Mouse (Mus musculus) liver, embryonic 11.5 days (tissue): ENCODE measurements around the gene Btf3l4. TPM values are rescaled to one million over a fixed set of nuclear protein-coding genes. Genes with fewer than 3 reads are reported as not detected.

Source experiments
- ATAC-seq: fragments of 200-750 bp; cut with Nextera tagmentation; replicated peaks from 2 replicates; pipeline ENCODE4 v1.8.0; 2017; ENCODE audit warnings: moderate number of reproducible peaks, mild to moderate bottlenecking, moderate TSS enrichment, moderate library complexity; ENCODE audit not compliant: low FRiP score
- DNase-seq: peaks from one replicate; pipeline ENCODE4 v3.0.0-alpha.2; 2017; ENCODE audit warnings: low spot score
- H3K27ac ChIP-seq: fragments of 300-500 bp; sonication (generic); 2 replicates; pipeline ENCODE4 v1.5.1; 2014; ENCODE audit warnings: mild to moderate bottlenecking, low read depth, low read length, control low read depth
- H3K27me3 ChIP-seq: fragments of 300-500 bp; sonication (generic); replicated peaks from 2 replicates; pipeline ENCODE4 v1.6.1; 2014; ENCODE audit warnings: low read length, mixed read lengths; ENCODE audit not compliant: control insufficient read depth, insufficient read depth
- H3K36me3 ChIP-seq: fragments of 300-500 bp; sonication (generic); 2 replicates; pipeline ENCODE4 v1.6.1; 2014; ENCODE audit warnings: mild to moderate bottlenecking, low read length, moderate library complexity, mixed read lengths; ENCODE audit not compliant: control insufficient read depth, insufficient read depth
- H3K4me1 ChIP-seq: fragments of 300-500 bp; sonication (generic); replicated peaks from 2 replicates; pipeline ENCODE4 v1.6.1; 2014; ENCODE audit warnings: low read length, mixed read lengths; ENCODE audit not compliant: control insufficient read depth, insufficient read depth
- H3K4me2 ChIP-seq: fragments of 300-500 bp; sonication (generic); 2 replicates; pipeline ENCODE4 v1.6.1; 2014; ENCODE audit warnings: mild to moderate bottlenecking, control low read depth, moderate library complexity
- H3K4me3 ChIP-seq: fragments of 300-500 bp; sonication (generic); 2 replicates; pipeline ENCODE4 v1.5.1; 2014; ENCODE audit warnings: low read depth, low read length, control low read depth
- H3K9ac ChIP-seq: fragments of 300-500 bp; sonication (generic); 2 replicates; pipeline ENCODE4 v1.6.1; 2014; ENCODE audit warnings: low read depth, low read length, control low read depth
- H3K9me3 ChIP-seq: fragments of 300-500 bp; sonication (generic); 2 replicates; pipeline ENCODE4 v1.6.1; 2016; ENCODE audit warnings: low read length, inconsistent platforms, mixed read lengths; ENCODE audit not compliant: control insufficient read depth
- WGBS: fragments of 180-500 bp; shearing (Covaris S2); extraction: QIAGEN DNeasy Blood & Tissue Kit; methylation state at CpG from one replicate; pipeline ENCODE4 v1.1.7; 2014; 5-methylcytosine and 5-hydroxymethylcytosine counted together
- polyA plus RNA-seq: library from polyadenylated mRNA; unstranded; fragments of >200 nt; fragmentation: Nextera tagmentation; extraction: Ambion mirVana; gene quantifications from 2 replicates; pipeline ENCODE4 v1.2.1, GENCODE M21; 2014

Gene Btf3l4
- polyA plus RNA-seq, 1 experiment from 2014 or later = 125 TPM

DNA sequence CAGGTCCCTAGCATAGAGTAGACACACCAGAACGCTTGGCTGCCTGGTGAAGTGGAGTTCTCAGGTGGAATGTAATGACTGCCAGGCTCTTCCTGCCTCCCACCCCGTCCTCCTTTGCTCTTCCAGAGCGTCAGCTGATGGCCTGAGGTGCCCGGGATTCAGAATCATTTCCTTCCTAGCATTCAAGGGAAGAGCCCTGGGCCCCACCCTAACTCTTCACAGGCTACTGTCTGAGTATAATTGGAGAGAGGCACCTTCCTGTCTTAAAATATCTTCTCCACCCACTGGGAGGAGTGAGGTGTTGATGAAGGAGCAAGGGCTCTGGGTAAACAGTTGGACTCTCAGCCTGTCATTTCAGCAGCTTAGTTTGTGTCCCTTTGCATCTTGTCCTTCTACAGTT is 36.7 kb downstream of the Btf3l4 start:
- Histone ChIP-seq H3K27me3 (no peaks in the 10 kb centered on the region), H3K4me1 (no peaks in the 10 kb centered on the region), H3K9ac (no peak overlapping the region), H3K4me2 (no peak overlapping the region), H3K36me3 (no peaks in the 10 kb centered on the region), H3K9me3 (no peaks in the 10 kb centered on the region), H3K4me3 (no peak overlapping the region), H3K27ac (no peak overlapping the region)
- no peak for DNase-seq
- no peak for ATAC-seq
- WGBS = 35% methylated on average over 4 of the region's 4 CpGs

DNA sequence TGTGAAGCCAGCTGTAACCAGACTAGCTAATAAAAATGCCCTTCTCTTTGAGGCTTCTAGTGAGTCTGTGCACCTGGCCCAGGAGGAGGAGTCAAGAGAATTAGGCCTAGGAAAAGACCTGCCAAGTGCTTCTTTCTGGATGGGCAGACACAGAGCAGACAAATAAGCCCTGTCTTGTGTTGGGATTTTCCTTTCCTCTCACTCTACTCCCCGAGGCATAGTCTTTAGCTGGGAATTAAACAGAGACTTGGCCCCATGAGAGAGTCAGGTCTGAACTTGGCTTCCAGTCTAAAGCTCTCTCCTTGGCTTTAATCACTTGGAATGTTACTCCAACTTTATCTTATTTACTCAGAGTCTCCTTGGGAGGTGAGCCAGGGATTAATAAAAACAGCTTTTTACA is 39.5 kb downstream of the Btf3l4 start:
- no peaks in the 10 kb centered on the region for H3K36me3 ChIP-seq
- H3K9me3 ChIP-seq = no peaks in the 10 kb centered on the region
- H3K4me2 ChIP-seq = no peak overlapping the region
- H3K4me3 ChIP-seq = no peak overlapping the region
- H3K4me1 ChIP-seq = no peaks in the 10 kb centered on the region
- H3K27me3 ChIP-seq = no peaks in the 10 kb centered on the region
- WGBS = 65% methylated on average over 1 of the region's 1 CpGs
- H3K27ac ChIP-seq = no peak overlapping the region
- no peak for DNase-seq
- ATAC-seq = no peak
- no peak overlapping the region for H3K9ac ChIP-seq

DNA sequence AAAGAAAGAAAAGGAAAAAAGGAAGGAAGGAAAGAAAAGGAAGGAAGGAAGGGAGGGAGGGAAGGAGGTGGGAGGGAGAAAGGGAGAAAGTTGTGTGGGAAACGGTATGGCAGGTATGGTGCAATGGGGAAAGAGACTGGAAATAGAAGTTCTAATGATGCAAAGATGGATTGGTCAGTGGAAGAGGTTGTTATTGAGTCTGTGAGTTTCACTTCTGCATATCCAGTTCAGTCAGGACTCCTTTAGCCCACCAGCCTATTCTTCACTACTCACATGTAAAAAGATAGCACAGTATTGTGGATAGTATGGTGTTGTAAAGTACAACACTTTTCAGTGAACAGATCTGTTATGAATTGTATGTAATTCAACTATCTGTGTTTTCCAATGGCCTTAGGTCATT is 42.9 kb downstream of the Btf3l4 start:
- no peak overlapping the region for H3K9ac ChIP-seq
- no peak overlapping the region for H3K4me2 ChIP-seq
- H3K4me1 ChIP-seq = no peaks in the 10 kb centered on the region
- DNase-seq = no peak
- H3K9me3 ChIP-seq = no peaks in the 10 kb centered on the region
- no peak for ATAC-seq
- H3K27me3 ChIP-seq = no peaks in the 10 kb centered on the region
- no peak overlapping the region for H3K27ac ChIP-seq
- no peaks in the 10 kb centered on the region for H3K36me3 ChIP-seq
- H3K4me3 ChIP-seq = no peak overlapping the region
- WGBS = 38% methylated on average over 1 of the region's 1 CpGs

- Histone ChIP-seq H3K9ac (no peak overlapping the region), H3K9me3 (no peaks in the 10 kb centered on the region), H3K27me3 (no peaks in the 10 kb centered on the region), H3K27ac (no peak overlapping the region), H3K4me2 (no peak overlapping the region; the same call in 1 of the 2 replicates), H3K4me3 (no peak overlapping the region), H3K36me3 (no peaks in the 10 kb centered on the region), H3K4me1 (no peaks in the 10 kb centered on the region)
- ATAC-seq = no peak
- WGBS = 65% methylated on average over 6 of the region's 6 CpGs
- DNase-seq = no peak
These were observed 44.0 kb downstream of the Btf3l4 start for GRCm38 (mm10) chr4:108789258-108789936.

DNA sequence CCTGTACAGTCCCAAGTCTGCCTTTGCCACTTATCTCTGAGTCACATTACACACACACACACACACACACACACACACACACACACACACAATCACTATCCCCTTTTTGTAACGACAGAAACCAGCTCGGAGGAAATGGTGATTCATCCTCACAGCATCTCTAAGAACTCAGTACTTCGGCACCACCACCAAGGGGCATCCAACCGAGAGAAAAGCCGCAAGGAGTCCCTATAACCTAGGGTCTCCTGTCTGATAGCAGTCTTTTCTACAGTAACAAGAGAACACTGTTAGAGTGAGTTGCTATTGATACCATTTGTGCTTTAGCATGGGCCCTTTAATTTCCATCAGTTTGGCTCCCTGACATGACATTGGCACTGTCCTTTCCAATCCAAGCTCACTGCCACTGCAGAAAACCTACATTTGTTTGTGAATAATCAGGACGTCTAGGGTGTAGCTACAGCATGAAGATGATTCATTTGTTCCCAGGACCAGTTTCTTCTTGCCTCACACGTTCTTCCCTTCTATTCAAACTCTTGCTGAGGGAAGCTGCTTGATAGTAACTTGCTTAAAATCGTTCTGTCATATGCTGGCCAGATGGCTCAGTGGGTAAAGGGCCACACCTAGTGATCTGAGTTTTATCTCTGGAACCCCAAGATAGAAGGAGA is 50.9 kb downstream of the Btf3l4 start:
- ATAC-seq = no peak
- no peaks in the 10 kb centered on the region for H3K9me3 ChIP-seq
- no peaks in the 10 kb centered on the region for H3K4me1 ChIP-seq
- no peak overlapping the region for H3K4me3 ChIP-seq
- no peak overlapping the region for H3K4me2 ChIP-seq
- 32% methylated on average over 8 of the region's 8 CpGs for WGBS
- H3K27ac ChIP-seq = no peak overlapping the region
- H3K9ac ChIP-seq = no peak overlapping the region
- H3K27me3 ChIP-seq = peaks cover 4% of the 10 kb centered on the region
- no peak for DNase-seq
- H3K36me3 ChIP-seq = no peaks in the 10 kb centered on the region

DNA sequence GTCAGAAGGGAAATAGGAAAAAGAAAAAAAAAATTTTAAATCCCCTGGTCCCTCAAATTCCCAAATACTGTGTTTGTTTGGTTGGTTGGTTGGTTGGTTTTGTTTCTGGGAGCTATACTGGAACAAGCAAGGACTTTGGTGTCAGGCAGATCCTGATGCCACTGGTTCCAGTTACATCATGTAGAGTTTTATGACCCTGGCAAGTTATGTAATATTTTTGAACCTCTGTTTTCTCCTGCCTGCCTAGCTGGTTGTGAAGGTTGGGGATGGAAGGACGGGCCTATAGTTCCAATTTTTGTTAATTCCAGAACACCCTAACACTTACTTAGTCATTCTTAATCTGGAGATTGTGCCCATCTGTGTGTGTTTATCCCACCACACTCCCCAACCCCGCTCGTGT is 51.8 kb downstream of the Btf3l4 start:
- Histone ChIP-seq H3K9ac (no peak overlapping the region), H3K27ac (no peak overlapping the region), H3K27me3 (peaks cover 4% of the 10 kb centered on the region), H3K9me3 (no peaks in the 10 kb centered on the region), H3K36me3 (no peaks in the 10 kb centered on the region), H3K4me2 (no peak overlapping the region), H3K4me3 (no peak overlapping the region), H3K4me1 (no peaks in the 10 kb centered on the region)
- ATAC-seq (no peak), DNase-seq (no peak)
- 70% methylated on average over 3 of the region's 3 CpGs for WGBS

DNA sequence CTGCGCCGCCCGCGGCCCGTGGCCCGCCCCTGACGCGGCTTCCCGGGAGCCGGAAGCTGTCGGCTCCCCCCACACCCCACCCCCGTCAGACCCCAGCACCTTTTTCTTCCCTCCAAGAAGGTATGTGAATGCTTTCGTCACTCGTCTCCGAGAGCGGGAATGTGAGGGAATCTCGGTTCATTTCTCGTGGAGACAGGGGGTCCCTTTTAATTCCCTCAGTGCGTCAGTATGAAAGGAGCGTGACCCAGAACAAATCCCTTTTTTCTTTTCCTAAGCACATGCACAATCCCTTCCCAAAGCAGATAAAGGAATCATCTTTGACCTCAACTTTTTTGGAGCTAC is 52.6 kb downstream of the Btf3l4 start:
- DNase-seq (no peak), ATAC-seq (no peak)
- Histone ChIP-seq H3K27ac (no peak overlapping the region), H3K27me3 (peaks cover 4% of the 10 kb centered on the region), H3K4me2 (peak overlapping the region; percentile 98), H3K36me3 (no peaks in the 10 kb centered on the region), H3K4me3 (peak overlapping the region; percentile 60), H3K4me1 (no peaks in the 10 kb centered on the region), H3K9me3 (no peaks in the 10 kb centered on the region), H3K9ac (peak overlapping the region; percentile 63)
- WGBS = under 1% methylated on average over 16 of the region's 20 CpGs

- peaks cover 4% of the 10 kb centered on the region for H3K27me3 ChIP-seq
- no peaks in the 10 kb centered on the region for H3K4me1 ChIP-seq
- peak; percentile 87 for ATAC-seq
These were observed 53.2 kb downstream of the Btf3l4 start, which contains the start of gene Zfyve9 for GRCm38 (mm10) chr4:108780057-108780863. TSS of gene Zfyve9 (minus strand) at chr4:108780798.

More at GRCm38 (mm10) chr4:108780057-108780863, 53.2 kb downstream of the Btf3l4 start, which contains the start of gene Zfyve9:
- no peaks in the 10 kb centered on the region for H3K9me3 ChIP-seq
- under 1% methylated on average over 95 of the region's 111 CpGs for WGBS
- peak within 1 kb of the TSS; percentile 60 for H3K4me3 ChIP-seq
- H3K27ac ChIP-seq = peak within 1 kb of the TSS; percentile 79; the same call in 1 of the 2 replicates
- H3K4me2 ChIP-seq = peak within 1 kb of the TSS; percentile 98
- H3K36me3 ChIP-seq = no peaks in the 10 kb centered on the region
- peak within 1 kb of the TSS; percentile 63 for H3K9ac ChIP-seq
- DNase-seq = peak; percentile 76
